Mouse (Mus musculus) thymus, adult 2 months (tissue): Measurements from ENCODE around the gene Kcmf1. TPM values are rescaled to one million over a fixed set of nuclear protein-coding genes. Genes with fewer than 3 reads are reported as not detected.

Source experiments
- DNase-seq: peaks from one replicate; pipeline ENCODE4 v3.0.0; 2021
- H3K27ac ChIP-seq: fragments of 200-500 bp; 2 replicates; pipeline ENCODE4 v1.5.1; 2012; ENCODE audit warnings: low read length, control low read depth; ENCODE audit not compliant: control insufficient read depth, insufficient read depth
- H3K27me3 ChIP-seq: fragments of 200-500 bp; 2 replicates; pipeline ENCODE4 v1.6.1; 2012; ENCODE audit warnings: mild to moderate bottlenecking, low read length, moderate library complexity, mixed read lengths; ENCODE audit not compliant: control insufficient read depth, insufficient read depth
- H3K36me3 ChIP-seq: fragments of 200-500 bp; 2 replicates; pipeline ENCODE4 v1.6.1; 2012; ENCODE audit warnings: mild to moderate bottlenecking, low read length, moderate library complexity; ENCODE audit not compliant: control insufficient read depth, insufficient read depth
- H3K4me1 ChIP-seq: fragments of 200-500 bp; replicated peaks from 2 replicates; pipeline ENCODE4 v1.6.1; 2012; ENCODE audit warnings: low read length; ENCODE audit not compliant: control insufficient read depth, insufficient read depth
- H3K4me3 ChIP-seq: fragments of 200-500 bp; 2 replicates; pipeline ENCODE4 v1.5.1; 2012; ENCODE audit warnings: mild to moderate bottlenecking, low read length, control low read depth, moderate library complexity; ENCODE audit not compliant: control insufficient read depth, insufficient read depth
- CTCF ChIP-seq: fragments of 200-500 bp; IDR thresholded peaks from 2 replicates; pipeline ENCODE4 v1.5.1; 2012; ENCODE audit warnings: mild to moderate bottlenecking, control low read depth, low read length, moderate library complexity, borderline replicate concordance; ENCODE audit not compliant: control insufficient read depth, poor library complexity, insufficient read depth; ENCODE audit errors: extremely low read depth
- POLR2A ChIP-seq: fragments of 200-500 bp; IDR thresholded peaks from 2 replicates; pipeline ENCODE4 v1.6.1; 2012; ENCODE audit warnings: mild to moderate bottlenecking, low read length, control low read depth, moderate library complexity; ENCODE audit not compliant: control insufficient read depth, poor library complexity, insufficient read depth; ENCODE audit errors: extremely low read depth
- WGBS: fragments of 180-500 bp; shearing (Covaris S2); methylation state at CpG from one replicate; pipeline ENCODE4 v1.1.7; 2018; 5-methylcytosine and 5-hydroxymethylcytosine counted together
- polyA plus RNA-seq: library from polyadenylated mRNA; depleted of rRNA; stranded (reverse); fragments of >200 nt; gene quantifications from 2 replicates; pipeline ENCODE4 v1.2.3, GENCODE M21; 2012

Gene Kcmf1
- polyA plus RNA-seq, 1 experiment, result 162 TPM

DNA sequence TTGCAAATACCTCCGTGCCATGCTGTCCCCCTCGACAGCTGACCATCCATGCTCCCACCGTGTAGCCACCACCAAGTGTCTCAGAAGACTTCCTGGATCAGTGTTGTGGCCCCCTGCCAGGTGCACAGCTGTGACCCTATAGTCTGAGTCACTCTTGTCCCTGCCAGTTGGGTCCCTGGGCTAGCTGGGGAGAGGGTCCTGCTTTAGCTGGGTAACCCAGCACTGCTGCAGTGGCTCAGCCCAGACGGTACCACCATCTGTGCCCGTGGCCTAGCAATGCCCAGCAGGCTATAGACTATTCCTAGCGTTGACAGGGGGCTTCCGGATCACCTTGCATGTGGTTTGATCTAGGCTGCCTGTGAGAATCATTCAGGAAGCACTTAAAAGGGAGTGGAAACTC, 89.5 kb downstream of the Kcmf1 start:
- TF ChIP-seq POLR2A (no peak), CTCF (no peak)
- no peak overlapping the region for H3K4me3 ChIP-seq
- 8% methylated on average over 7 of the region's 7 CpGs for WGBS

DNA sequence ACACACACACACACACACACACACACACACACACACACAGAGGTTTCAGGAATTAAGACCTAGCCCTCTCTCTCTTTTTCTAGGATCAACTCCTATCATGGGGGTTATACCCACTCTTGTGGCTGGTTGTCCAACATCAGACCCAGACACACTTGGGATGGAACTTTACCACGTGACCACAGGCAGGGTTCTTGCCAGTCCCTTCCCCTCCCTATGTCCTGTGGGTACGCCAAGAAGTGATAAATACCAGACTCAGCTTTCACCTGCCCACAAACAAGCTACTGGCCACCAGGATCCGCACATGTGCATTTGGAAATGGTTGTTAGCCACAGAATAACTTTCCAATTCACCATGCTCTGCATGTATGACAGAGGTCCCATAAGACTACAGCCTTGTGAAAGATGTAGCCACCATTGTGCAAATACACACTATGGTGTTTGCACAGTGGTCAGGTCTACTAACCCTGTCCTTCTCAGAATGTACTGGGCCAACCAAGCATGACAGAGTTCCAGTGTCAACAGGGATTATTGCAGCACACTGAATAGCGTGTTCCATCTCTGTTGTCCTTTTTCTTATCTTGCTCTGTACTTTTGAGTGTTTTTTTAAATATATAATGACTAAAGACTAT, 90.1 kb downstream of the Kcmf1 start:
- WGBS, result 54% methylated on average over 4 of the region's 4 CpGs

More for the DNA sequence above, 89.5 kb downstream of the Kcmf1 start:
- H3K27me3 ChIP-seq, result no peaks in the 10 kb centered on the region
- no peaks in the 10 kb centered on the region for H3K36me3 ChIP-seq
- DNase-seq, result no peak
- H3K4me1 ChIP-seq, result peaks cover 8% of the 10 kb centered on the region
- H3K27ac ChIP-seq, result no peak overlapping the region

DNA sequence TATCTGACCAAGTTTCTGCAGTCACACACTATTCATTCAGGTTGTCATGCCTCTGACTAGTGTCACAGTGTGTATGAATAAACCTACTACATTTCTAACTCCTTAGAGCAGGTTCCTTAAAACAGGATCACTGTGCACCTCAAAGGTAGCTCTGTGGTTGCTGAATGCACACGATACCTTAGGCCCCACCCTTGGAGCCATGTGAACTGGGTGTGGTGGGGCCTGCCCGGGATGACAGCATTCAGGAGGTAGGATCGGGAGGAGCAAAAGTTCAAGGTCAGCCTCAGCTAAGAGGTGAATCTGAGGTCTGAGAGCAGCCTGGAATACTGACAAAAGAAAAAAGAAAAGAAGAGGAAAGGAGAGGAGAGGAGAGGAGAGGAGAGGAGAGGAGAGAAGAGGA, 91.4 kb downstream of the Kcmf1 start:
- H3K36me3 ChIP-seq, result no peaks in the 10 kb centered on the region
- H3K27me3 ChIP-seq, result no peaks in the 10 kb centered on the region
- TF ChIP-seq CTCF, result no peak
- no peak for TF ChIP-seq POLR2A
- H3K4me3 ChIP-seq, result no peak overlapping the region
- peaks cover 8% of the 10 kb centered on the region for H3K4me1 ChIP-seq
- WGBS, result 83% methylated on average over 3 of the region's 3 CpGs
- no peak for DNase-seq
- no peak overlapping the region for H3K27ac ChIP-seq

More for the DNA sequence above, 90.1 kb downstream of the Kcmf1 start:
- Histone ChIP-seq H3K36me3 (no peaks in the 10 kb centered on the region), H3K4me1 (peaks cover 8% of the 10 kb centered on the region), H3K27me3 (no peaks in the 10 kb centered on the region), H3K4me3 (no peak overlapping the region), H3K27ac (no peak overlapping the region)
- no peak for DNase-seq
- TF ChIP-seq CTCF (no peak), POLR2A (no peak)

DNA sequence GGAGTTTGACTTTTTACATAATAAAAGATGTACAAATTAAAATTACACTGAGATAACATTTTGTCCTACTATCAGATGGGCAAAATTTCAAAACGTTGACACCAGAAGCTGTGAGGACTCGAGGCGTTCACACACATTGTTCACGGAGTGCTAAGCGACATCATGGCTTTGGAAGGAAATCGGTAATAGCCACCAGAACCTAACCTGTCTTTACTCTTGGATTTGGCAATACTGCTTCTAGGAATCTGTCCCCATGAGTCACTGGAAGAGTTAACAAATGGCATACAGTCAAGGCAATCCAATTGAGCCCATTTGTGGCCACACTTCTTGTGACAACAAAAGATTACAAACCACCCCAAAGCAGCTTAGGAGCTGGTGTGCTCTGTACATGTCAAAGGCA, 96.1 kb downstream of the Kcmf1 start:
- Histone ChIP-seq H3K27me3 (no peaks in the 10 kb centered on the region), H3K36me3 (no peaks in the 10 kb centered on the region), H3K27ac (no peak overlapping the region), H3K4me3 (no peak overlapping the region), H3K4me1 (no peaks in the 10 kb centered on the region; the same call in 1 of the 2 replicates)
- 92% methylated on average over 6 of the region's 6 CpGs for WGBS
- no peak for TF ChIP-seq POLR2A
- TF ChIP-seq CTCF, result no peak
- no peak for DNase-seq

DNA sequence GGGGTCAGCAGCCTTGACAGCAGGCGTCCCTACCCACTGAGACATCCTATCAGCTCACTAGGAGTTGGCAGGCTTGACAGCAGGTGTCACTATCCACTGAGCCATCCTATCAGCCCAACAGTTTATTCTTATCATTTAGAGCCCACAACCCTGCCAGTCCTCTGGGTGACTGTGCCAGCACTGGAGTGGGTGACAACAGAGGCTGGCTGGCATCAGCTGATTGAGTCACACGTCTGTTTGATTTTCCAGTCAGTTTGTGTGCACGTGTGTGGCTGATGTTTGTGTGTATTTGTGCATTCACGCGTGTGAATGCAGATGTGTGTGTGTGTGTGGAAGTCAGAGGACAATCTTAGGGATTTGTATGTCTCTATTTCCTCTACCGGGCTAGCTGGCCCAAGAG, 97.7 kb downstream of the Kcmf1 start:
- H3K4me1 ChIP-seq, result no peaks in the 10 kb centered on the region
- DNase-seq, result no peak
- TF ChIP-seq POLR2A, result no peak
- no peak for TF ChIP-seq CTCF
- 91% methylated on average over 6 of the region's 6 CpGs for WGBS
- no peaks in the 10 kb centered on the region for H3K36me3 ChIP-seq
- H3K27me3 ChIP-seq, result no peaks in the 10 kb centered on the region
- no peak overlapping the region for H3K27ac ChIP-seq
- no peak overlapping the region for H3K4me3 ChIP-seq

- H3K27ac ChIP-seq, result no peak overlapping the region
- no peak overlapping the region for H3K4me3 ChIP-seq
- H3K27me3 ChIP-seq, result no peaks in the 10 kb centered on the region
- no peaks in the 10 kb centered on the region for H3K36me3 ChIP-seq
- no peak for DNase-seq
- WGBS, result 52% methylated on average over 2 of the region's 2 CpGs
- TF ChIP-seq CTCF (no peak), POLR2A (no peak)
- H3K4me1 ChIP-seq, result no peaks in the 10 kb centered on the region
Observed at GRCm38 (mm10) chr6:72800641-72801040, 99.1 kb downstream of the Kcmf1 start.

DNA sequence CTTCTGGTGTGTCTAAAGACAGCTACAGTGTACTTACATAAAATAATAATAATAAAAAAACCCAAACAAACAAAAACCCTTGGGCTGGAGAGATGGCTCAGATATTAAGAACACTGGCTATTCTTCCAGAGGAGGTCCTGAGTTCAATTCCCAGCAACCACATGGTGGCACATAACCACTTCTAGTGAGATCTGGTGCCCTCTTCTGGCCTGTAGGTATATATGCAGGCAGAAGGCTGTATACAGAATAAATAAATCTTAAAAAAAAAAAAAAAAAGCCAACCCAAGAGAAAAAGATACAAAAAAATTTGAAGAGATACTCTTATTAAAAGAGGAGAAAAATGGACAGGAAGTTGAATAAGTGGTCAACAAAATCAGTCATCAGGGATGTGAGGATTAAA, 102.0 kb downstream of the Kcmf1 start:
- TF ChIP-seq POLR2A (no peak), CTCF (no peak)
- Histone ChIP-seq H3K4me1 (no peaks in the 10 kb centered on the region), H3K36me3 (no peaks in the 10 kb centered on the region), H3K27ac (no peak overlapping the region), H3K27me3 (no peaks in the 10 kb centered on the region), H3K4me3 (no peak overlapping the region)
- no peak for DNase-seq

DNA sequence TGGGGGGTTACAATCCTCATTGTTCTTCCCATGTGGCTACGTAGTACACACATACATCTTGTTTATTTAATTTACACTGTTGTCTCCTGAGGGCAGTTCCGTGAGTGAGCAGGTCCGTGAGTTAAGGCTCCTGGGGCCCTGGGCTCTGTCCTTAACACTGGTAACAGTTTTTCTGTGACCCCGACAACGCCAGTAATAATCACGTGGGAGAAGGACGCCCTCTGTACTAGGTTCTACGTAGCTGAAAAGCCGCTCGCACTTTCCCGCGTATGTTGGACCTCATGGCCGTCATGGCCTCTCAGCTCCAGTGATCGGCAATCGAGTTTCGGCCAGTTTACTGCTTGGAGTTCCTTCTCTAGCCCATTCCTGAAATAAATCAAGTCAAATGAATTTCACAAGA, 104.3 kb downstream of the Kcmf1 start:
- Histone ChIP-seq H3K27me3 (no peaks in the 10 kb centered on the region), H3K4me3 (no peak overlapping the region), H3K27ac (no peak overlapping the region), H3K4me1 (no peaks in the 10 kb centered on the region), H3K36me3 (no peaks in the 10 kb centered on the region)
- DNase-seq, result no peak
- 91% methylated on average over 16 of the region's 16 CpGs for WGBS
- TF ChIP-seq POLR2A (no peak), CTCF (no peak)
